Mouse (Mus musculus) stomach, embryonic 14.5 days (tissue): ENCODE measurements around the gene Extl2. TPM values are rescaled to one million over a fixed set of nuclear protein-coding genes. Genes with fewer than 3 reads are reported as not detected.

Source experiments
- ATAC-seq: fragments of 200-750 bp; cut with Nextera tagmentation; 2 replicates; pipeline ENCODE4 v1.8.0; 2017; ENCODE audit warnings: low read depth, moderate TSS enrichment; ENCODE audit not compliant: insufficient number of reproducible peaks, insufficient read depth, low FRiP score
- H3K27ac ChIP-seq: fragments of 300-500 bp; sonication (generic); 2 replicates; pipeline ENCODE4 v1.5.1; 2014; ENCODE audit warnings: mild to moderate bottlenecking, low read length, moderate library complexity, mixed read lengths
- H3K27me3 ChIP-seq: fragments of 300-500 bp; sonication (generic); 2 replicates; pipeline ENCODE4 v1.6.1; 2014; ENCODE audit warnings: low read length, control low read depth, mixed read lengths; ENCODE audit not compliant: control insufficient read depth, insufficient read depth
- H3K36me3 ChIP-seq: fragments of 300-500 bp; sonication (generic); 2 replicates; pipeline ENCODE4 v1.6.1; 2014; ENCODE audit warnings: mild to moderate bottlenecking, control low read depth, low read length, moderate library complexity, mixed read lengths; ENCODE audit not compliant: control insufficient read depth, insufficient read depth
- H3K4me1 ChIP-seq: fragments of 300-500 bp; sonication (generic); 2 replicates; pipeline ENCODE4 v1.6.1; 2014; ENCODE audit warnings: low read length, control low read depth, mixed read lengths; ENCODE audit not compliant: control insufficient read depth, insufficient read depth
- H3K4me2 ChIP-seq: fragments of 300-500 bp; sonication (generic); replicated peaks from 2 replicates; pipeline ENCODE4 v1.6.1; 2014; ENCODE audit warnings: low read depth, low read length, control low read depth
- H3K4me3 ChIP-seq: fragments of 300-500 bp; sonication (generic); 2 replicates; pipeline ENCODE4 v1.5.1; 2014; ENCODE audit warnings: low read depth, low read length, control low read depth
- H3K9ac ChIP-seq: fragments of 300-500 bp; sonication (generic); replicated peaks from 2 replicates; pipeline ENCODE4 v1.6.1; 2014; ENCODE audit warnings: low read depth, mild to moderate bottlenecking, control low read depth, low read length, moderate library complexity, mixed read lengths
- H3K9me3 ChIP-seq: fragments of 300-500 bp; sonication (generic); 2 replicates; pipeline ENCODE4 v1.6.1; 2016; ENCODE audit warnings: low read depth, low read length, control low read depth; ENCODE audit not compliant: control insufficient read depth
- WGBS: fragments of 180-500 bp; shearing (Covaris S2); extraction: QIAGEN DNeasy Blood & Tissue Kit; methylation state at CpG from one replicate; pipeline ENCODE4 v1.1.7; 2014; 5-methylcytosine and 5-hydroxymethylcytosine counted together
- polyA plus RNA-seq: library from polyadenylated mRNA; unstranded; fragments of >200 nt; fragmentation: Nextera tagmentation; extraction: Ambion mirVana; gene quantifications from 2 replicates; pipeline ENCODE4 v1.2.1, GENCODE M21; 2014

The Extl2 gene
- polyA plus RNA-seq, 1 experiment from 2014 or later: 28.9 TPM

DNA sequence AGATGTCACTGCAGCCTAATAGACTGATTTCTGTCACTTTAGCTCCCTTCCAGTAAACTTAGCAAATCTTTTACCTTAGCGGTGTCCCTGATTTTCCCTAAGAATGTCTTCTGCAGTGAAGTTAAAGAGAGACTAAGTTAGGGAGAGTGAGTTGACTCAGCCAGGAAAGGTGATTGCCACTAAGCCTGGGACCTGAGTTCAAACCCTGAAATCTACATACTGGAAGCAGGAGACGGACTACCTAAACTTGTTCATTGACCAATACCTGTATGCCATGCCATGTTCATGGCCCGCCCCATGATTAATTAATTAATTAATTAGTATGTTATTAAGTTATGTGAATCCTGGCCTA, 26.6 kb downstream of the Extl2 start:
- Histone ChIP-seq H3K27me3 (no peaks in the 10 kb centered on the region), H3K4me2 (no peak overlapping the region), H3K4me3 (no peak overlapping the region), H3K4me1 (no peaks in the 10 kb centered on the region), H3K27ac (no peak overlapping the region), H3K9me3 (no peaks in the 10 kb centered on the region), H3K9ac (no peak overlapping the region), H3K36me3 (no peaks in the 10 kb centered on the region)
- no peak for ATAC-seq
- 56% methylated on average over 3 of the region's 3 CpGs for WGBS

DNA sequence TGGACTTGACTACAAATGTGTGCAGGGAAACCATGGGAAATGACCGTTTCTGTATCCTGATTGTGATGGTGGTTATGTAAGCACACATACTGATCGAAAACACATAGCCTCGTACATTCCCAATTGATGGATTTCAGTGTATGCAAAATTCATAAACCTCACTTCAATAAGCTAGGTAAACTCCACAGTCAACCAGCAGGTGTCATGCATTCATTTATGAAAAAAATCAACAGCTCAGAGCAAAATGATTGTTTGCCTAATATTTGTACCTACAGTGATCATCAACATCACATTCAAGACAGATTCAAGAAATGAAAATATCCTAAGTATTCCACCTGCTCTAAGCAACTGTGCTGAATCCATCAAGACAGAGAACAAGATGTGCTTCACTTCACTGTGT, 33.5 kb downstream of the Extl2 start:
- Histone ChIP-seq H3K4me1 (no peaks in the 10 kb centered on the region), H3K9me3 (no peaks in the 10 kb centered on the region), H3K27ac (no peak overlapping the region), H3K36me3 (no peaks in the 10 kb centered on the region), H3K9ac (no peak overlapping the region), H3K27me3 (no peaks in the 10 kb centered on the region), H3K4me2 (no peak overlapping the region), H3K4me3 (no peak overlapping the region)
- no peak for ATAC-seq
- 84% methylated on average over 3 of the region's 3 CpGs for WGBS

GRCm38 (mm10) chr3:116046000-116046399, 38.7 kb downstream of the Extl2 start:
- Histone ChIP-seq H3K36me3 (no peaks in the 10 kb centered on the region), H3K27me3 (no peaks in the 10 kb centered on the region), H3K9ac (no peak overlapping the region), H3K9me3 (no peaks in the 10 kb centered on the region), H3K27ac (no peak overlapping the region), H3K4me2 (no peak overlapping the region), H3K4me1 (no peaks in the 10 kb centered on the region), H3K4me3 (no peak overlapping the region)
- 77% methylated on average over 2 of the region's 2 CpGs for WGBS
- no peak for ATAC-seq

DNA sequence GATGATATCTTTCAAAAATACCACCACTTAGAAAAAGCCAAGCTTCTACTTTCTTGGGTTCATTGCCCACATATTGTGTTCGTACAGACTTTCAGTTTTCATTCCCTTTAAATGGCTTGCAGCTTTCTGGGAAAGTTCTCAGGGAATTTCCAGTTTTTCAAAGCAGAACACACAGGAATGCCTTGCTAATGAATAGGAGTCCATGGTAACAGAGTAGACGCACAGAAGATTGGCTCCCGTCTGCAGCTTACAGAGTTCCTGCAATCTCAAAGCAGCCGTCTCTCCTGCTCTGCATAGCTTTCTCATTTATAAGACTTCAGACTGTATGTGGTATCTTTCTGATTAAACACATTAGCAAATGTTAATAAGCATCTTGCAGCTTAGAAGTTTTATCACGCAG, 39.8 kb downstream of the Extl2 start:
- Histone ChIP-seq H3K27me3 (no peaks in the 10 kb centered on the region), H3K27ac (no peak overlapping the region), H3K4me3 (no peak overlapping the region), H3K4me1 (no peaks in the 10 kb centered on the region), H3K9me3 (no peaks in the 10 kb centered on the region), H3K9ac (no peak overlapping the region), H3K36me3 (no peaks in the 10 kb centered on the region), H3K4me2 (no peak overlapping the region)
- ATAC-seq: no peak
- WGBS: 55% methylated on average over 5 of the region's 5 CpGs

DNA sequence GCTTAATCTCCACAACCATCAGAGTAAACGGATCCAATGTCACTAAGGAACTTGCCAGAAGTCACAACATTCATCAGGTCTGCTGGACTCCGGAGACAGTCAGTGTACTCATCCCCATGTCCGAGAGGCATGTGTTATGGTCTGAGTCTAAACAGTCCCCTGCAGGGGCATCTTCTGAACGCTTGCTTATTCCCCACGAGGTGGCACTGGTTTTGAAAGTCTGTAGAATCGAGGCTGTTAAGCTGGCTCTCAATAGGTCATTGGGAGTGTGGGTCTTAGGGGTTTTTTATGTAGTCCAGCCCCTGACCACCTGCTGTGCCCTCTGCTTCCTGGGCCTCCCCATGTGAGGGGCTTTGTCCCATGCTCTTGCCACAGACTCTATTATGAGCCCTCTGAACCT, 49.8 kb downstream of the Extl2 start:
- no peak overlapping the region for H3K27ac ChIP-seq
- no peaks in the 10 kb centered on the region for H3K9me3 ChIP-seq
- no peak for ATAC-seq
- H3K36me3 ChIP-seq: no peaks in the 10 kb centered on the region
- no peak overlapping the region for H3K4me2 ChIP-seq
- H3K4me3 ChIP-seq: no peak overlapping the region
- no peak overlapping the region for H3K9ac ChIP-seq
- no peaks in the 10 kb centered on the region for H3K27me3 ChIP-seq
- no peaks in the 10 kb centered on the region for H3K4me1 ChIP-seq
- 68% methylated on average over 6 of the region's 6 CpGs for WGBS

DNA sequence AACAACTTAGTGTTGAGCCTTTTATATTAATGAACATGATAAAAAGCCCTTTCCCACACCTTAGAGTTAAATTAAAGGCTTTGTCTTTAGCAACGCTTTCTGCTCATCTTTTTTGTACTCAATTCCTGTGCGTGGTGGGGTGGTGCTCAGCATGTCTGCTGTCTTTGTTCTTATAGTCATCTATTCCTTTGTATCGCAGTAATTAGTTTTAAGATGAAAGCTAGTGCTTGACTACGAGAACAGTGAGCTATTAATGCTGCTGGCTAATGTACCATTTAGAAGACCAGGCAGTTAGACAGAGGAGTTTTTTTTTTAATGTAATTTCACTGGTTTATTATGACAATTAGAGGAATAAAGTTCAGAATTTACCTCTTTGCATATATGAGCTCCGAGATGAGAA, 53.1 kb downstream of the Extl2 start:
- H3K9me3 ChIP-seq: no peaks in the 10 kb centered on the region
- no peak overlapping the region for H3K27ac ChIP-seq
- H3K4me2 ChIP-seq: no peak overlapping the region
- no peaks in the 10 kb centered on the region for H3K4me1 ChIP-seq
- H3K36me3 ChIP-seq: no peaks in the 10 kb centered on the region
- no peak overlapping the region for H3K9ac ChIP-seq
- no peak overlapping the region for H3K4me3 ChIP-seq
- 76% methylated on average over 5 of the region's 5 CpGs for WGBS
- H3K27me3 ChIP-seq: no peaks in the 10 kb centered on the region
- ATAC-seq: no peak

- Histone ChIP-seq H3K9ac (no peak overlapping the region), H3K36me3 (no peaks in the 10 kb centered on the region), H3K4me3 (no peak overlapping the region), H3K27ac (no peak overlapping the region), H3K27me3 (no peaks in the 10 kb centered on the region), H3K4me2 (no peak overlapping the region), H3K4me1 (no peaks in the 10 kb centered on the region), H3K9me3 (no peaks in the 10 kb centered on the region)
- no peak for ATAC-seq
- WGBS: 88% methylated on average over 2 of the region's 2 CpGs
Observed at GRCm38 (mm10) chr3:116062141-116062540, 54.9 kb downstream of the Extl2 start.

DNA sequence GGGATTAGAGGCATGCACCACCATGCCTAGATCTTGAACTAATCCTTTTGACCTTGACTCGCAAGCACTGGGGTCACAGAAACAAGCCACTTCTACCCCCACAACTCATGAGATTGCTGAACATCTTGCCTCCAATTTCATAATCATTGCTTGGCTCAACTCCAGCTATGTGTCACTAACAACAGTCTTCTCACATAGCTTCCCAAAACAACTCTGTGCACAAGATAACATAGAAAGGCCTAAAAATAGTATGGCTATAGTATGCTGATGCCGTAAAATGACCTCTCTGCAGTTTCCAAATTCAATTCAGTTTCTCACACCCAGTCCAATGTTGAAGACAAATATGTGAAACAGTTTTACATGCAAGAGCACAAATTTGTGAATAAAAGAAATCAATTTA, 65.3 kb downstream of the Extl2 start:
- no peak for ATAC-seq
- no peaks in the 10 kb centered on the region for H3K4me1 ChIP-seq
- 79% methylated on average over 2 of the region's 2 CpGs for WGBS
- H3K27ac ChIP-seq: no peak overlapping the region
- H3K27me3 ChIP-seq: no peaks in the 10 kb centered on the region
- no peak overlapping the region for H3K9ac ChIP-seq
- H3K9me3 ChIP-seq: no peaks in the 10 kb centered on the region
- no peak overlapping the region for H3K4me2 ChIP-seq
- H3K4me3 ChIP-seq: no peak overlapping the region
- H3K36me3 ChIP-seq: no peaks in the 10 kb centered on the region

- H3K4me1 ChIP-seq: peaks cover 6% of the 10 kb centered on the region; the same call in 1 of the 2 replicates
- no peak overlapping the region for H3K9ac ChIP-seq
- H3K4me3 ChIP-seq: no peak overlapping the region
- no peak overlapping the region for H3K4me2 ChIP-seq
- 76% methylated on average over 2 of the region's 2 CpGs for WGBS
- no peak for ATAC-seq
- no peaks in the 10 kb centered on the region for H3K36me3 ChIP-seq
- H3K27ac ChIP-seq: no peak overlapping the region
- H3K27me3 ChIP-seq: no peaks in the 10 kb centered on the region
- H3K9me3 ChIP-seq: no peaks in the 10 kb centered on the region
Observed at GRCm38 (mm10) chr3:116076739-116077138, 69.5 kb downstream of the Extl2 start.
